Mouse (Mus musculus): Measurements from ENCODE around the gene Txlnb.
A peak's percentile ranks its signal among the peaks of the same experiment; 100 is the strongest.
"Not testable (repeated sequence)": the region's sequence is repeated elsewhere in the genome, so short reads cannot be mapped to it uniquely, and the experiment has no call there.

Txlnb gene

DNA sequence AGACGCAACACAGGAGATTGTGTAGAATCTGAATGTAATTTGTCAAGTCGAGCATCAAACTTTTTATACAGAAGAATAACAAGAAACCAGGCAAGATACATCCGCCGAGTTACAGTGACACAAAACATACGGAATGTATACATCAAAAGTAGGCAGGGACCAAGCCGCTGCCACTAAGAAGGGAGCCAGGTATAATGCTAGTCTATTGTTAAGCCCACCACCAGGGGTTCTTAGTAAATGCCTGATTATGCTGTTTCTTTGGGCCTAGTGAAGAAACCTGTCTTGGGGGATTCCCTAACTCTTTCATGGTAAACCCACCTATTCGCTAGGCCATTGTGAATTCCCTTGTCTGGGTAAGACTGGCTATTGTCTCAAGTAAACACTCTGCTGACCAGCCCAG is 24.4 kb downstream of the Txlnb start:
- not testable (repeated sequence) for DNase-seq (ENCODE audit: low spot score in 2 of 2)

DNA sequence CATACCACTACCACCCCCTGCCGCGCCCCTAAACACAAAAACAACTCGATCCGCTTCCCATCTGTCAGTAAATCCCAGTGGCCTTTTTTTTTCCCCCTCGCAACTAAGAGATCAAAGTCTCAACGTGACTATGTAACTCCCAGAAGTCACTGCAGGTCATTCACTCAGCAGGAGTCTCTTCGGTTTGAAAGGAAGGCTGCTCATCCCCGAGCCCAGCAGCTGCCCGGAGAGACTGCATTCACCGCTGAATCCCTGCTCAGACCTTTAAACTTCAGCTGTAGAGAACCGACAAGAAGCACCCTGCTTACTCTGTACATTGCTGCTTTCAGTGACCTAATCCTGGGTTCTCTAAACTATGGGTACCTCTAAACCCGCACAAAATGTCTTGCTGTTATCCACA is 31.4 kb downstream of the Txlnb start:
- DNase-seq (ENCODE audit: low spot score in 2 of 2), result no peak

DNA sequence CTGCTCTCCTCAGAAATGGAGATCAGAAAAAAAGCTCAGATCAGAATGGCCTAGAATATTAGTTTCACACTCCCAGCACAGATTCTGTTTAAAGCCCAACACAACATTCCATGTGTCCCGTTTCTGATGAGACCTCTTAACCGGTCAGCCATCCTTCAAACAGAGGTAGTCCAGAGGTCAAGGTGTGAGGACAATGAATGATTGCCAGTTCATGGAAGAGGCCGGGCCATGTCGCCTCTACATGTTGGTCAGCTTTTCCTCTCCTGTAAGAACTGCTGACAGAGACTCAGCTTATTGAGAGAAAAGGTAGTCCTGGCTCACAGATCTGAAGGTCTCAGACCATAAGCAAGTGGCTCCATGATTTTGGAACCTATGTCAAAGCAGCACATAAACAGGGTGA is 33.2 kb downstream of the Txlnb start:
- DNase-seq (ENCODE audit: low spot score in 2 of 2), result no peak

DNA sequence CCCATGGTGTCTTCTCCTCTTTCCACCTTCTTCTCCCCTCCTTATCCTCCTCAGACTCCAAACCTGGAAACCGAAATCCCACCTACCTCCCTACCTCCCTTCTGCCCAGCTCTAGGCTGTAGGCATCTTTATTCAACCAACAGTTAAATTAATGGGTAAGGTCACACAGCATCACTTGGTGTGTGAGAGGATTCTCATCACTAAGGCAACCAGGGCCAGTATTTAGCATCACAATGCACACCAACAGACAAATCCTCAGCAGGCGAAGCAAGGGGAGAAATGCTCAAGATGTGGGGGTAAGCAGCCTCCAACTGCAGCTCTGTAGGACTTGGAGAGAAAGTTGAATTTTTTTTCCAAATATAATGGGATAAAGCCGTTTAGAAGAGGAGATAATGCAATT is 35.0 kb downstream of the Txlnb start:
- no peak for DNase-seq (ENCODE audit: low spot score in 2 of 2)

DNA sequence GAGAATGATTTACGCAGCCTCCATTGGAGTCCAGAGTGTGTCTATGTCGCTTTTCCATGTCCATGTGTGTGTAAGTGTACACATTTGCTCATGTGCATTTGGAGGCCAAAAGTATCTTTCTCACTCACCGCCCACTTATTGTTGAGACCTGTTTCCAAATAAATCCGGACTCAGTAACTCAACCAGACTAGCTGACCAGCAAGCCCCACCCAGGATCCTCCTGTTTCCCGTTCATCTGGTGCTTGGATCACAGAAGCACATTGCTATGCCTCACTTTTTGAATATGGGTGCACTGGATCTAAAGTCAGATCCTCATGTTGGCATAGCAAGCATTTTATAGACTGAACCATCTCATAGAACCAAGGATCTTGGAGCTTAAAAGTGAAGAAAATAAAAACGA is 39.0 kb downstream of the Txlnb start:
- DNase-seq (ENCODE audit: low spot score in 2 of 2), result no peak

DNA sequence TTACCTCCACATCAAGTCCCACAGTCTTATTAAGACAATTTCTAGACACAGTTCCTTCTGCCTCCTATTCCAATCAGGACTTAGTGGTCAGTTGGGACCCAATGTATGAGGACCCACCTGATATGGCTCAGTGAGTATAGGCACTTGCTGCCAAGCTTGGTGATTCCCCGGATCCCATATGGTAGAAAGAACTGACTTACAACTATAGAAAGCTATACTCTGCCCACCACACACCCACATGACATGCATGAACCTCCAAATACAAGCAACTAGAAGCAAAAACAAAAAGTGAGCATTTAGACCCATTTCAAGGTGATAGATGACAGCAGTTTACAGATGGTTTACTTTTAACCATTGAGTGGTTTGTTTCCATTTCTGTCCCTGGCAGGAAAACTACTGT is 40.2 kb downstream of the Txlnb start:
- DNase-seq (ENCODE audit: low spot score in 2 of 2), result no peak

DNA sequence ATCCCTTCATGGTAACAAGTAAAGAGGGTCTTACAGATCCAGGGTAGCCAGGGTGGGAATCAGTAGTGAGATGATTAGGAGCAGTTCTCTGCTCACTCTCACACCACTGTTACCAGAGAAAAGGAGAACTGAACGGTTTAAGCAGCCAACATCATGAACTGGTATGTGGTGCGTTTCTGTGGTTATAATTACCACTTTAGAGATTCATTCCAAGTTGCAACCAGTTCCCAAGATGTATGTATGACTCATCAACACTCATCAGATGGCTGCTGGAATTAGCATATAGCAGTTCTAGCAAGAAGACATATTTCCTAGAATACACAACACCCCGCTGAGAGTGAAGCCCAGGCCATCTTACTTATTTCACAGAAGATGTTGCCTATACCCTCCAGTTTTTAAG is 46.0 kb downstream of the Txlnb start:
- no peak for DNase-seq (ENCODE audit: low spot score in 2 of 2)

DNA sequence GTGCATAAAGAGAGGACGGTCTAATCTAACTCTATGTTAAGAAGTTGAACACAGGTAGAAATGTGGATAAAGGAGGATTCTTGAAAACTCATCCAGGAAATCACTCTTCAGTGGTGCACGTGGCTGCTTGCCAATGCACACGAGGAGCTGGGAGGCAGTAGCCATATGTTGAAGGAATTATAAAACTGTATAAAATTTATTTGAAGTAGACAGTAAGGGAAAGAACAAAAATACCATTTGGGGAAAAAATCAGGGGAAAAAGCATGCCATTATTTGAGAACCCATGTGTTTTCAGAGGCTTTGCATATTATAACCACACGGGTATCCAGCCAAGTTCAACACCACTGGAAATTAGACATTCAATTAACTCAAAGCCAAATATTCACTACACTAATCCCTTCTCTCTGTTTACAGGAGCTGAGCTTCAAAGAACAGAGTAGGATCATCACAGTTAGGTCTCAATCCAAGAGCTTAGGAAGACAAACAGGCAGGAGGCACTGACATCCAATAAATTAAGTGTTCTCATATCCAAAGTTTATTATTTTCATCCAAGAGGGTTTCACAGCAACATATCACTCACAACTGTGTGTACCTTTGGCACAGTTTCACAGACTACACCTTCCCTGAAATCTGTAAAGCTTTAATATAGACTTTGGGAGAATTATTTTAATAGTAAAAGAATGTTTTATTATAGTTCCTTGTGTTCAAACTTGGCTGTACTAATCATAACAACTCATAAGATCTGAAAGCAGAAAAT is 48.9 kb downstream of the Txlnb start:
- DNase-seq (ENCODE audit: low spot score in 2 of 2), result no peak

DNA sequence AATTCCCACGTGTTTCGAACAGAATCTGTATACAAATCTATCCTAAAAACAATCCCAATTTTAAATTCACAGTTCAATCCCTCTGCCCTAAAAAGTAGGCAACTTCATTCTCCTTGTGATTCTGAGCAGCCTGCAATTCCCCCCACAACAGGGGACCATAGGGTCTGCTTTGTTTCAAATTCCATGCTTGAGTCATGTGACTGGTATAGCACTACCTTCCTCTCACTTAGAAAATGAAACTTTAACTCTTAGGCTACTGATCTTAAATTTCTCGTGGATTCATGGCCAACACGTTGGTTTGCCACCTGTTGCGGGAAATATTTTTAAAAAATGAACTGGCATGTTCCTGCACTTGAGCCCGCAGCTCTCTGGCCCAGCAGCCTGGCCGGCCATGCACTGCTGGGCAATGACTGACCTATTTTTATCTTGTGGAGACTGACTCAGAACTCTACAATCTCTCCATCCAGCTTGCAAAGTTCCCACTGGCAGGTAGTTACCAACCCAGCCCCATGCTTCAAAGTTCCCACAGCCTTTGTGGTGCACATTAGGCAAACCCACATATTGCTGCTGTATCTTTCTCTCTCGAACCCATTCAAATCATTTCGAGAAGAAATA is 61.7 kb downstream of the Txlnb start:
- DNase-seq (ENCODE audit: low spot score in 2 of 2), result no peak

DNA sequence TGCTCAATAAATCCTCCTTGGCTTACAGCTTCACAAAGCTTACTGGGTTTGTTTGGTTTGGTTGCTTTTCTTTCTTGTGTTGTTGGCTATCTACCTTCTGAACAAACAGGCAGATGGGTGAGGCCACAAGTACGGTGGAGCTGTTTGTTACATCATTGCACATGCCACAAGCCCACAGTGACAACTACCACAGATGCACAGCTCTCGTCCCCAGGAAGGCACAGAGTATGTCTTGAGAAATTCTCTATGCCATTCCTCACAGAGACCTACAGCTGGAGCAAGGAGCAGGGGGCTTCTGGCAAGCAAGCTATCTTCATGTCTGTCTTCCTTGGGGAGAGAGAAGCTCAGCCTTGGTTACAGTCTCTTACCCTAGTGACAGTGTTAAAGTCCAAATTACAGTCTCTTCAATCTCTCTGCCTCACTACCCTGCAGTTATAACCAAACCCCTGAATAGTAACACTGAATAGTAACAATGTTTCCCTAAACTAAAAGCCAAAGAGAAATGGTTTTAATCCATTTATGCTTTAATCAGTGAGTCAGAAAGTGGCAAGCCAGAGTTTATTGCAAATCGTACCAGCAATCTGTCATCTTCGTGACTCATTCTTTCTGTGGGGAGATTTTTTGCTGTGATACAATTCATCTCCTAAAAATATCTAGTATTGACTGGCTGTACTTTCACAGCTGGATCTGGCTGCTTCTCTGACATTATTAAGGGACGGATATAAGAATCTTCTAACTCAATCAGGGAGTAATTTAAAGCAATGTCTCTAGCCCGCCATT is 64.9 kb downstream of the Txlnb start:
- no peak for DNase-seq (ENCODE audit: low spot score in 2 of 2)

DNA sequence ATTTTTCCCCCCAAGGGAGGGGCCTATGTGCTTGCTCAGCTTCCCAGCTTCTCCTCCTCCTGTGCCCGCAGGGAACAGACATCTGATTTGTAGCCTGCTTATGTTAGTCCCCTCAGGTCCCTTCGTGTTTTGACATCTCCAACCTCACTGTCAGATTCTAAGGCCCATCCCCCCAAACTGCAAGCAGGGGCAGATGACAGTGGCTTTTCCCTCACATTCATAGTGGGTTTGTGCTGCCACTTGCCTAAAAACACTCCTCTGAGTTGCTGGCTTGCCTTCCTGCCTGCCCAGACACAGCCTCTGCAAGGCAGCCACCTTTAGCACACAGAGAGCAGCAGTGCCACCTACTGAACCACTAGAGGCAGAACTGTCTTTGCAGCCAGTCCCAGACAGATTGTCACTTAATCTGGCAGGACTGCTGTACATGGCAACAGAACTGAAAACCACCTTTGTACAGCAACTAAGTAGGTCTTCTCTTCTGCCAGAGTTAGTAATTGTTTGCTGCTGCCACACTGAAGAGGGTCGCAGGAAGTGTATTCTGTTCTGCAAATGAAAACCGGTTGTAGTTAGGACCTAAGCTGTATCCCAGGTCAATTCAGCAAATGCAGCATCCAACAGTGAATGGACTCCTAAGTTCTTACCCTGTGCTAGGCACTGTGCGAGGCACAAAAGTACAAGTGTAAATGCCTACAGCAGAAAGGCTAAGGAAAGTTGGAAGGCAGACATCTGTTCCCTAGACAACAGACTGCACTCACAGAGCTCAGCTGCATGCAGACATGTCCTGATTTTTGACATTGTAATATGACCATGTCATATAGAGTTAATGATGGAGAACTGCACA is 74.0 kb downstream of the Txlnb start:
- DNase-seq (ENCODE audit: low spot score in 2 of 2), result peak; percentile 31 to 52

DNA sequence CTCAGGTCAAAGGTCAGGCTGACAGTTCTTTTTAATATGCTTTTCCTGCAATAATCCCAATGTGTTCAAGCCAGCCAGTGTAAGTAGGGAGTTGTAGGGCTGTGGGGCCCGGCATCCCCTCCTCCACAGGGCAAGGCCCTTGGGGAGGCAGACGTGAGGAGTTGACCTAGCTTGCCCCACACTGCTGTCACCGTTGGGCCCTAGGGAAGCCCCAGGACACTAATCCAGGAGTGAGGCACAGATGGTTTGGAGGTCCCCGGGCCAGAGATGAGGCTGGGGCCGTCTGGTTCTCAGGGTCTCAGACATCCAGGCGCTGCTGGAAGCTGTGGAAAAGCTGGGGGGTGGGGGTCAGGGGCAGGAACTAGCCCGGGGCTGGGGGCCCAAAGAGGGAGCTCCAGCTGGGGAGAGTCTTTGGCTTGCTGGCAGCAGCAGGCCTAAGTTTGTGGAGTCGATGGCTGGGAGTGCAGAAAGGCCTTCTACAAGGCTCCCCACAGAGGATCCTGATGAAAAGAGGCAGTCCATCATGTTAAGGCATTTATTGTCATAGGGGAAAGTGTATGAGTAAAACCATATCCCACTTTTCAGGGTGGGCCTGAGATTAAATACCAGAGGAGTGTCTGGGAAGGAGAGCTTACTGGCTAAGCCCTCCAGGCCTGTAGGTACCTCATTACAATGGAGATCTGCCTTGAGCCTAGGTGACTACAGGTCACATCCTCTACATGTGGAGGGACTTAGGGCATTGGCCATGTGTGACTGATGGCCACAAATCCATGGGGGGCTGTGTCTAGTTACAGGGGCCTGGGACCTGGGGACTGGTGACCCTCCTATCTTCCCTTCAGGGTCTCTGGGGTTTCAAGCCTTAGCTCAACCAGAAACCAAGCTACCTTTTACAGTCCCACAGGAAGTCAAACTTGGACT is 82.2 kb downstream of the Txlnb start:
- no peak for DNase-seq (ENCODE audit: low spot score in 2 of 2)

DNA sequence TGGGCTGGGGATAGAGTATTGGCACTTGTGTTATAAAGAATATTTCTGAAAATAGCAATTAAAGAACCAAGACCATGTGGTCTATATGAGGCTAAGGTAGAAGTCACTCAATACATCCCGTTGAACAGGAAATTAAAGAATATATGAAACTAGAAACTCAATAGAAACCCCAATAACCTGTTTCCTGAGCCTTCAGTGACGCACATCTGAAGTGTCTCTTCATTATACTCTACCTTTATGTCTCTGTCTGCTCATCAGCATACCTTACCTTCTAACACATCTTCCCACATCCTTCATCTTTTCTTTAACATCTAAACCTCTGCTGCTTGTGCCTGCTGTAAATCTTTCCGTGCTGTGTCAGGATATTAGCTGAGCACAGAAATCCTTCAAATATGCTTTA is 84.0 kb downstream of the Txlnb start:
- no peak for DNase-seq (ENCODE audit: low spot score in 2 of 2)

DNA sequence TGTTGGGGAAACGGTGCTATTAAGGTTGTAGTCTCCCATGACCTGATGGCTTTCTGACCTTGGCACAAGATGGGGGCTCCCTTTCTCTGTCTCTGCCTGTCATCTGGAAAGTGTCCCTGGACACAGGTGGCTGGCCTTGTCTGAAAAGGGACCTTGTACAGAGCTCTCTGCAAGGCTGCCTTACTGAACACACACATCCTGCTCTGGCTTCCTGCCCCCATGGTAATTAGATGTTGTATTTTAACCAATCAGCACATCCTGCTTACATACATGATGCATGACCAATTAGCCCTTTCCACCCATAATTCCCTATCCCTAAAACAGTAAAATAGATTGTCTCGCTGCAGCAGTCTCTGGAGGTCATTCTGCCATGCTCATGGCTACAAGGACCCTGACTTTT is 84.7 kb downstream of the Txlnb start:
- no peak for DNase-seq (ENCODE audit: low spot score in 2 of 2)
